Mouse (Mus musculus) adrenal gland, postnatal 0 days (tissue): Measurements from ENCODE around the gene Thegl. TPM values are rescaled to one million over a fixed set of nuclear protein-coding genes. Genes with fewer than 3 reads are reported as not detected.

Experiments used
- polyA plus RNA-seq: library from polyadenylated mRNA; unstranded; fragments of >200 nt; fragmentation: Nextera tagmentation; extraction: Ambion mirVana; gene quantifications from 2 replicates; pipeline ENCODE4 v1.2.1, GENCODE M21; 2015

Thegl gene
- polyA plus RNA-seq = 0.18 TPM in 1 of 2 replicates, not detected in the other

DNA sequence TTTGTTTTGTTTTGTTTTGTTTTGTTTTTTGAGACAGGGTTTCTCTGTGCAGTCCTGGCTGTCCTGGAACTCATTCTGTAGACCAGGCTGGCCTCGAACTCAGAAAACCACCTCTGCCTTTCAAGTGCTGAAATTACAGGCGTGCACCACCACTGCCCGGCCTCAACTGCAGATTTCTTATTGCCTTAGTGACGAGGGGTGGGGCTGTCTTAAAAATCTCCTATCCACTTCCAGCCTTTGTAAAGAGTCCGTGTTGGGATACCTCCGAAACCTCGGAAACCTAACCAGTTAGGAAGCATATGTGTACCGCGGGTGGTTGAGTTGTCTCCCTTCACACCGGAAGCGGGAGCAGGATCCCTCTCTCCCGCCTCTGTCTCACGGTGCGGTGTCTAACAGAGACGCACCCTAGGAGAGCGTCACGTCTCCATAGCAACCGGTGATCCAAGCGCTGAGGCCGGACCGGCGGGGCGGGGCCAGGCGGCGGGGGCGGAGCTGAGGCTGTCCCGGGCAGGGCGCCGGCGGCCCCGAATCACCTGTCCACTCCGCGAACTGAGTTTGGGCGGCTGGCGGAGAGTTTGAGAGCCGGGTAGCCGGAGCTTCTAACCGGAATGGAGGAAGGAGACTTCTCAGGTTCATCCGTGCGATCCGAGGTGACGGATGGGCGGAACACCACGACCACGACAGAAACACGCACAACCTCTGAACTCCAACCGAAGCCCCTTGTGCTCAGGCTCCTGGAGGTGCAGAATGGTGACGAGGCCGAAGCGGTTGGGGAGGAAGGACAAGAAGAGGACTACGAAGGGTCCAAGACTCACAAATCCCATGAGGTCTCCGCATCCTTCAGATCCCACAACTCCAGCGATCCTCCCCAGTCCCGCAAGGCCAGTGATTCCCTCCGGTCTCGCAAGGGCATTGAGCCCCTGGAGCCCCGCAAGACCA, at the start of gene Thegl:
Gene Thegl (plus strand): TSS at position 480 of the 939 bp plus-strand sequence.

DNA sequence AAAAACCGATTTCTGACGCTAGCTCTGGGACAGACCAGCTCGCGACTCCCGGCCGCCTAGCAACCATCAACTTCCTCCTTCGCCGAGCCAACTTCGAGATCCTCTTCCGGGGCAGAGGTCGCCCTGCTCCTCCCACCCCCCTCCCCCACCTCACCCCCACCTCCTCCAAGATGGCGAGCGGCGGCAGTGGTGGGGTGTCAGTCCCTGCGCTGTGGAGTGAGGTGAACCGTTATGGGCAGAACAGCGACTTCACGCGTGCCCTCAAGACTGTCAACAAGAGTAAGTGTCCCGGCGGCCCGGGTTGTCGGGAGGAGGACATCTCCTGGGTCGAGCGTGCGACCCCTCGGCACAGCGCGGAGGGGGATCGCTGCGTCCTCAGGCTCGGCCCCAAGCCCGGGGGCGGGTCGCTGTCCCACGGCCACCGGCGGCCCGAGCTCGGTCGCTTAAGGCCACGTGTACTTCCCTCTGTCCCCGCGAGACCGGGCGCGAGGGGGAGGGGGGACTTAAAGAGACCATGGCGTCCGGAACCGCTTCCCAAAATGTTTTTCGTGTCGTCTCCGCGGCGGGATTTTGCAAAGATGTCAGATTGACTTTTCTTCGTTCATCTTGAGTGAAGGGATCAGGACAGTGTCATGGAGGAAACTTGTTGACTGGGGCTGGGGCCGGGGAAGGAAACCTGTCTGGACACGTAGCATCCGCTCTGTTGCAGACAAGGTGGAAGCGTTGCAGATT, 41.1 kb upstream of the Thegl start, which contains the start of gene Srp72:
Gene Srp72 (plus strand): TSS at position 130 of the 732 bp plus-strand sequence.

DNA sequence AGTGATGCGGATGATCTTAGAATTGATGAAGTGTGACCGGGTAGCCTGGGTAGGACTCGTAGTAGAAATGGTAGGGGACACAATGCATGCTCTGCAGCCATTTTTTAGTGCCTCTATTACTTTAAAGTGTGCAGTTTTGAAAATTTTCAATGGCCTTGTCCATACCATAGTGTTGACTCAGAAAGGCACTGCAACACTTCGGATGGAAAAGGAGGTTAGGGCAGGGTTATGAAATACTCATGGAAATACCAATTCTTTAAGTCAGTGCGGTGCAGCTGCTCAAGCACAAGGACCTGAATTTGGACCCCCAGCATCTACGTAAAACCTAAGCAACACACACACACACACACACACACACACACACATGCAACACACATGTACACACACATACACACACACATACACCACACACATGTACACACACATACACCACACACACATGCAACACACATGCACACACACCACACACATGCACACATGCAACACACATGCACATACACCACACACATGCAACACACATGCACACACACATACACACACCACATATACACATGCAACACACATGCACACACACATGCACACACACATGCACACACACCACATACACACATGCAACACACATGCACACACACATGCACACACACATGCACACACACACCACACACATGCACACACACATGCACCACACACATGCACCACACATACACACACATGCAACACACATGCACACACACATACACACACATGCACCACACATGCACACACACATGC, 11.6 kb upstream of the Thegl start, which contains the start of gene Arl9:
Gene Arl9 (plus strand): TSS at position 5 of the 771 bp plus-strand sequence.

Other genes with a start within 250 kb of the Thegl start
- gene Aasdh, start 110.5 kb upstream of the Thegl start, polyA plus RNA-seq = 8.7 and 10.1 TPM in 2 replicates
- gene Paics, start 64.7 kb upstream of the Thegl start, polyA plus RNA-seq = 193 and 227 TPM in 2 replicates
- gene Ppat, start 64.4 kb upstream of the Thegl start, polyA plus RNA-seq = 11.7 and 27.0 TPM in 2 replicates
- 44.1 and 72.7 TPM in 2 replicates for gene Srp72, start 41.3 kb upstream of the Thegl start, polyA plus RNA-seq
- gene Arl9, start 12.0 kb upstream of the Thegl start, polyA plus RNA-seq = not detected in 2 replicates
- 0.65 and 1.1 TPM in 2 replicates for gene Hopx, start 99.1 kb downstream of the Thegl start, polyA plus RNA-seq
- 1.7 and 2.6 TPM in 2 replicates for gene Spink2, start 195.4 kb downstream of the Thegl start, polyA plus RNA-seq
- gene Rest, start 249.5 kb downstream of the Thegl start, polyA plus RNA-seq = 11.5 and 15.6 TPM in 2 replicates